Mouse (Mus musculus): ENCODE data around the gene Rgcc. TPM values are rescaled to one million over a fixed set of nuclear protein-coding genes. Genes with fewer than 3 reads are reported as not detected.

Gene Rgcc
- polyA plus RNA-seq, 1 experiment from 2014 or later = 50.1 TPM

DNA sequence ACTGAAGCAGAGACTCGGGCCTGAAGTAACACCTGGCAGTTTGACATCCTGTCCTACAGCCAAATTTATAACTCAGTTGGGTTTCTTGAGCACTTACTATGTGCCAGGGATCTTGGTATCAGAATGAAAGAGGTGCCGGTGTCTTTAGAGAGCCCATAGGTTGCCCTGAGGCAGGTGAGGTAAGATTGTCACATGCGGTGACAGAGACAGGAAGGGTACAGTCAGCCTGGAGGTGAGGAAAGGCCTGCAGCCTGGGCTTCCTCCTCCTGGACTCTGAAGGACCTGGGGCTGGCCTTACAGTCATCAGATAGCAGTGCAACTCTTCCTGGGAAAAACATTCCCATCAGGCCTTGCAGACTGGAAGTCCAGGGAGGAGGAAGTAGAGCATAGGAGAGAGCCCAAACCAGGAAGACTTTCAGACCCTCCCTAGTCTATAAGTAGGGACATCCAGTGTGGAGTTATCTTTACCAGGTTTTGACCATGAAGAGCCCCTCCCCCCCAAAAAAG, 29.2 kb downstream of the Rgcc start:
- H3K36me3 ChIP-seq (ENCODE audit: control insufficient read depth, insufficient read depth, low read length) = no peaks in the 10 kb centered on the region
- 92% methylated on average over 3 of the region's 3 CpGs for WGBS
- peaks cover 3% of the 10 kb centered on the region; the same call in 1 of the 2 replicates for H3K9me3 ChIP-seq (ENCODE audit: control insufficient read depth, low read length)
- no peaks in the 10 kb centered on the region for H3K4me1 ChIP-seq (replicated peaks; ENCODE audit: control insufficient read depth, insufficient read depth, low read length)
- H3K9ac ChIP-seq (ENCODE audit: low read length) = no peak overlapping the region
- no peak overlapping the region for H3K4me2 ChIP-seq (ENCODE audit: low read length)
- H3K4me3 ChIP-seq (ENCODE audit: low read depth, low read length) = no peak overlapping the region
- no peak for ATAC-seq (replicated peaks; ENCODE audit: low FRiP score, low TSS enrichment, low read depth)
- no peak for DNase-seq (ENCODE audit: low spot score)
- H3K27ac ChIP-seq (ENCODE audit: low read depth) = no peak overlapping the region
- H3K27me3 ChIP-seq (replicated peaks; ENCODE audit: control insufficient read depth, insufficient read depth, low read length) = no peaks in the 10 kb centered on the region

DNA sequence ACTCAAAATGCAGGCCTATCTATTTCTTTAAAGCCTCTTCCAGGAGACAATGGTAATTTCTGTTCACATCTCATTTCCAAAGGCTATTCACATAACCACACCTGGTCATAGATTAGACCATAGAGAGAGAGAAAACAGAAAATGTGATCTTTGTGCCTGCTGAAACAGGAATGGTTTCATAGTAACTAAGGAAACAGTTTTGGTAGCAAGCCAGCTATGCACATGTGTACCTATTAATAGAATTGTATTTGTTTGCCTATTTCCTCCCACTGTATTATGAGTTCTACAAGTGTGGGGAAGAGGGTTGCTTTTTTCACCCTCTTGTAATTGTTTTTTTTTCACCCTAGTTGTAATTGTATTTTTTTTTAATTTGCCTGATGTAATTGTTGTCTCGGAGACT, 31.9 kb downstream of the Rgcc start:
- Histone ChIP-seq H3K4me2 (ENCODE audit: low read length) (no peak overlapping the region), H3K27me3 (replicated peaks; ENCODE audit: control insufficient read depth, insufficient read depth, low read length) (no peaks in the 10 kb centered on the region), H3K36me3 (ENCODE audit: control insufficient read depth, insufficient read depth, low read length) (no peaks in the 10 kb centered on the region), H3K4me1 (replicated peaks; ENCODE audit: control insufficient read depth, insufficient read depth, low read length) (no peaks in the 10 kb centered on the region), H3K9me3 (ENCODE audit: control insufficient read depth, low read length) (peaks cover 3% of the 10 kb centered on the region; the same call in 1 of the 2 replicates), H3K27ac (ENCODE audit: low read depth) (no peak overlapping the region), H3K4me3 (ENCODE audit: low read depth, low read length) (no peak overlapping the region), H3K9ac (ENCODE audit: low read length) (no peak overlapping the region)
- ATAC-seq (replicated peaks; ENCODE audit: low FRiP score, low TSS enrichment, low read depth) (no peak), DNase-seq (ENCODE audit: low spot score) (no peak)
- WGBS = 82% methylated on average over 1 of the region's 1 CpGs

DNA sequence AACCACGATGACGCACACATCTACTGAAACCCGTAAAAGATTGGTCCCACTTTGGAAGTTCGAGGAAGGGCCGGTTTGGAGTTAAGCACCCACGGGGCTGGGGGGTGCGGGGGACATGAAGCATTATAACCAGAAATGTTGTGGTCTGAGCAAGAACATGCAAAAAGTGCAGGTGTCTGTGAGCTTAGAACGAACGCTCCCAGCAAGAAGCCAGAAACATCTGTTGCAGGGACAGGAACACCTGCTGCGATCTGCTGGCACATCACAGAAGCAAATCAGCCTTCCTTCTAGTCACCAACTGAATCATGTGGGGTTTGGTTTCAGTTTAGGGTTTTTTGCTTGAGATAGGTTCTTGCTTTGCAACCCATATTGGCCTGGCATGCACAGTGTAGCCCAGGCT, 33.6 kb downstream of the Rgcc start:
- Histone ChIP-seq H3K4me1 (replicated peaks; ENCODE audit: control insufficient read depth, insufficient read depth, low read length) (no peaks in the 10 kb centered on the region), H3K9me3 (ENCODE audit: control insufficient read depth, low read length) (peaks cover 3% of the 10 kb centered on the region; the same call in 1 of the 2 replicates), H3K36me3 (ENCODE audit: control insufficient read depth, insufficient read depth, low read length) (no peaks in the 10 kb centered on the region), H3K27ac (ENCODE audit: low read depth) (no peak overlapping the region), H3K27me3 (replicated peaks; ENCODE audit: control insufficient read depth, insufficient read depth, low read length) (no peaks in the 10 kb centered on the region), H3K4me2 (ENCODE audit: low read length) (no peak overlapping the region), H3K9ac (ENCODE audit: low read length) (no peak overlapping the region), H3K4me3 (ENCODE audit: low read depth, low read length) (no peak overlapping the region)
- DNase-seq (ENCODE audit: low spot score) (no peak), ATAC-seq (replicated peaks; ENCODE audit: low FRiP score, low TSS enrichment, low read depth) (no peak)
- 94% methylated on average over 10 of the region's 10 CpGs for WGBS

DNA sequence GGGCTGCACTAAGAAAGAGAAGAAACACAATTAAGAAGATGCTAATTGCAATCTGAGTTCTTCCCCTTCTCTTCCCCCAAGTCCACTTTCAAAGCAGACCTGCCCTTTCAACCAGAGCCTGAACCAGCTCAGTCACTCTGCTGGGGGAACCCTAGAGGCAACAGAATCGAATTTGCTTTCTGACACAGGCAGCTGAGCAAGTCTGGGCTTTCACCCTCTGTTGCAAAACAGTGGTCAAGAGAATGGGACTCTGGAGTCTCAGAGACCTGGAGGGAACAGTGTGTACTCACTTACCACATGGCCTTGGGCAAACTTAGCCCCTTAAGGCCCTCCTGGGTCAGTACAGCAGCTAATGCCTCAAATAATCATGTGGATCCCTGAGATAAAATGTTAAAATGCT, 34.1 kb downstream of the Rgcc start:
- Histone ChIP-seq H3K36me3 (ENCODE audit: control insufficient read depth, insufficient read depth, low read length) (no peaks in the 10 kb centered on the region), H3K27me3 (replicated peaks; ENCODE audit: control insufficient read depth, insufficient read depth, low read length) (no peaks in the 10 kb centered on the region), H3K9ac (ENCODE audit: low read length) (no peak overlapping the region), H3K9me3 (ENCODE audit: control insufficient read depth, low read length) (peaks cover 3% of the 10 kb centered on the region; the same call in 1 of the 2 replicates), H3K4me3 (ENCODE audit: low read depth, low read length) (no peak overlapping the region), H3K4me1 (replicated peaks; ENCODE audit: control insufficient read depth, insufficient read depth, low read length) (no peaks in the 10 kb centered on the region), H3K27ac (ENCODE audit: low read depth) (no peak overlapping the region), H3K4me2 (ENCODE audit: low read length) (no peak overlapping the region)
- ATAC-seq (replicated peaks; ENCODE audit: low FRiP score, low TSS enrichment, low read depth) (no peak), DNase-seq (ENCODE audit: low spot score) (no peak)
- WGBS = 60% methylated on average over 1 of the region's 1 CpGs

DNA sequence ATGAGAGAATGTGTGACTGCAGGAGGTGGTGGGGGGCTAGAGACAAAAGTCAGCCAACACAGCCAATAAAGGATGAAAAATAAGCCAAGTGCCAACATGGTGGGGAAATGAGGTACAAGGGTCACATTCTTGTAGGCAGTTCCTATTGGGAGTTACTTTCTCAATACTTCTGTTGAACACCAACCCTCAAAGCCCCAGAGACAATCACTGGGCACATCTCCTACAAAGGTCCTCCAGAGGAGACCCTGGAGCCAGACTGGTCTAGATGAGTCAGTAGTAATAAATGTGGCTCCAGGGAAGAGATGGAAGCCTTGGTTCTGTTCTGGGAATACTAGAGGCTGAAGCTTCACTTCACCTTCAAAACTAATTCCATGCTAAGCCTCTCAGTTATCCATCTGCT, 35.0 kb downstream of the Rgcc start:
- H3K4me1 ChIP-seq (replicated peaks; ENCODE audit: control insufficient read depth, insufficient read depth, low read length) = no peaks in the 10 kb centered on the region
- ATAC-seq (replicated peaks; ENCODE audit: low FRiP score, low TSS enrichment, low read depth) = no peak
- peaks cover 3% of the 10 kb centered on the region; the same call in 1 of the 2 replicates for H3K9me3 ChIP-seq (ENCODE audit: control insufficient read depth, low read length)
- DNase-seq (ENCODE audit: low spot score) = no peak
- no peaks in the 10 kb centered on the region for H3K36me3 ChIP-seq (ENCODE audit: control insufficient read depth, insufficient read depth, low read length)
- no peaks in the 10 kb centered on the region for H3K27me3 ChIP-seq (replicated peaks; ENCODE audit: control insufficient read depth, insufficient read depth, low read length)
- no peak overlapping the region for H3K4me3 ChIP-seq (ENCODE audit: low read depth, low read length)
- no peak overlapping the region for H3K27ac ChIP-seq (ENCODE audit: low read depth)
- H3K9ac ChIP-seq (ENCODE audit: low read length) = no peak overlapping the region
- H3K4me2 ChIP-seq (ENCODE audit: low read length) = no peak overlapping the region

DNA sequence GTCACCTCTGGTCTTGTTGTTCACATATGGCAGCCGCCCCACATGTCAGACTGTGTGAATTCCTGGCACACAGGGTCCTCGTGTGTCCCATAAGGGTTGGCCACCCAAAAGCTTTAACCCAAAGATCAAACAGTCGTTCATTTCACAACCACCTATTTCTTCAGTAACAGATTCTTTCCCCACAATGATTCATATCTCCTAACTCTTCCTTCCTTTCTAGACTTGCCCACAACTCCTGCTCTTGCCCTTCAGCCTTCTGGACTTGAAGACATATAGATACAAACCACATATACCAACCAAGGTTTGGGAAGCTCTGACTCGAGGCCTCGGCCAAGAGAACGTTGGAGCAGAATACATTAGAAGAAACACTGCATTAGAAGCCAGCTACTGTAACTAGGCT, 35.7 kb downstream of the Rgcc start:
- Histone ChIP-seq H3K4me3 (ENCODE audit: low read depth, low read length) (no peak overlapping the region), H3K36me3 (ENCODE audit: control insufficient read depth, insufficient read depth, low read length) (no peaks in the 10 kb centered on the region), H3K4me2 (ENCODE audit: low read length) (no peak overlapping the region), H3K9me3 (ENCODE audit: control insufficient read depth, low read length) (peaks cover 3% of the 10 kb centered on the region; the same call in 1 of the 2 replicates), H3K4me1 (replicated peaks; ENCODE audit: control insufficient read depth, insufficient read depth, low read length) (no peaks in the 10 kb centered on the region), H3K9ac (ENCODE audit: low read length) (no peak overlapping the region), H3K27ac (ENCODE audit: low read depth) (no peak overlapping the region), H3K27me3 (replicated peaks; ENCODE audit: control insufficient read depth, insufficient read depth, low read length) (no peaks in the 10 kb centered on the region)
- ATAC-seq (replicated peaks; ENCODE audit: low FRiP score, low TSS enrichment, low read depth) = no peak
- no peak for DNase-seq (ENCODE audit: low spot score)
- 89% methylated on average over 6 of the region's 6 CpGs for WGBS

DNA sequence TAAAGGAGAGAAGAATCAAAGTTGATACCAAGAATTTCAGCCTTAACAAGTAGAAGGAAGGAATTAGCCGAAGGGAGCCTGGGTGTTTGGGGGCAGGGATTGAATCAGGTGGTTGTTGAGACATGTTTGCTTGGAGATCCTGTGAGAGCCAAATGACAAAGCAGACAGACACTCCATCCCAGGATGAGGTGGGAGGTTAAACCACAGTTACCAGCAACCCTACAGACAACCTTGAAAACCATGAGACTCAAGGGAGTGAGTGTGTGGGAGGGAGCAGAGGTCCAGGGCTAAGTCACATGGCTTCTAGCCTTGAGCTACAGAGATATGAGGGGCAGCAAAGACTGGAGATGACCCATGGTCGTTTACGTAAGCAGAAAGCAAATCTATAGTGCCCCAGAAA, 38.1 kb downstream of the Rgcc start:
- no peak overlapping the region for H3K9ac ChIP-seq (ENCODE audit: low read length)
- no peaks in the 10 kb centered on the region for H3K9me3 ChIP-seq (ENCODE audit: control insufficient read depth, low read length)
- DNase-seq (ENCODE audit: low spot score) (no peak), ATAC-seq (replicated peaks; ENCODE audit: low FRiP score, low TSS enrichment, low read depth) (no peak)
- H3K27ac ChIP-seq (ENCODE audit: low read depth) = no peak overlapping the region
- H3K36me3 ChIP-seq (ENCODE audit: control insufficient read depth, insufficient read depth, low read length) = no peaks in the 10 kb centered on the region
- H3K4me1 ChIP-seq (replicated peaks; ENCODE audit: control insufficient read depth, insufficient read depth, low read length) = no peaks in the 10 kb centered on the region
- H3K27me3 ChIP-seq (replicated peaks; ENCODE audit: control insufficient read depth, insufficient read depth, low read length) = no peaks in the 10 kb centered on the region
- WGBS = 72% methylated on average over 3 of the region's 3 CpGs
- no peak overlapping the region for H3K4me2 ChIP-seq (ENCODE audit: low read length)
- no peak overlapping the region for H3K4me3 ChIP-seq (ENCODE audit: low read depth, low read length)

DNA sequence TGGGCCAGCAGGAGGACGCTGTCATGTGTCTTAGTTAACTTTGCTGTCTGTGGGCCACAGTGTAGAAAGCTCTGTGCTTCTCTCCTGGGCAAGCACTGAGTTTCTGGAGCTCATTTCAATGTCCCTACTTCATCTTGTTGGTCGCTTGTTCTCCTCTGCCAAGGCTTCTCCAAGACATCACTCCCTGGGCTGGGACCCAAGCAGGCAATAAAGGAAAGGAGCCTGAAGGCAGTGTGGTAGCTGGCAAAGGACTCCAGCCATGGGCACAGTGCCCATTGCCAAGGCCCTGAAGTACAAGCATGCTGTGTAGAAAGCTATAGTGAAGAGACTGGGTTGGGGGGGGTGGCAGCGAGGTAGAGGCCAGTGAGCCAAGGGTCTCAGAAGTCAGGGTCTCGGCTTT, 38.8 kb downstream of the Rgcc start:
- Histone ChIP-seq H3K9ac (ENCODE audit: low read length) (no peak overlapping the region), H3K4me2 (ENCODE audit: low read length) (no peak overlapping the region), H3K27me3 (replicated peaks; ENCODE audit: control insufficient read depth, insufficient read depth, low read length) (no peaks in the 10 kb centered on the region), H3K9me3 (ENCODE audit: control insufficient read depth, low read length) (no peaks in the 10 kb centered on the region), H3K27ac (ENCODE audit: low read depth) (no peak overlapping the region), H3K4me3 (ENCODE audit: low read depth, low read length) (no peak overlapping the region), H3K36me3 (ENCODE audit: control insufficient read depth, insufficient read depth, low read length) (no peaks in the 10 kb centered on the region), H3K4me1 (replicated peaks; ENCODE audit: control insufficient read depth, insufficient read depth, low read length) (0 out of 2 replicates have a peak, but pooled peaks cover 3% of the 10 kb centered on the region)
- no peak for DNase-seq (ENCODE audit: low spot score)
- ATAC-seq (replicated peaks; ENCODE audit: low FRiP score, low TSS enrichment, low read depth) = no peak
- WGBS = 92% methylated on average over 4 of the region's 4 CpGs

DNA sequence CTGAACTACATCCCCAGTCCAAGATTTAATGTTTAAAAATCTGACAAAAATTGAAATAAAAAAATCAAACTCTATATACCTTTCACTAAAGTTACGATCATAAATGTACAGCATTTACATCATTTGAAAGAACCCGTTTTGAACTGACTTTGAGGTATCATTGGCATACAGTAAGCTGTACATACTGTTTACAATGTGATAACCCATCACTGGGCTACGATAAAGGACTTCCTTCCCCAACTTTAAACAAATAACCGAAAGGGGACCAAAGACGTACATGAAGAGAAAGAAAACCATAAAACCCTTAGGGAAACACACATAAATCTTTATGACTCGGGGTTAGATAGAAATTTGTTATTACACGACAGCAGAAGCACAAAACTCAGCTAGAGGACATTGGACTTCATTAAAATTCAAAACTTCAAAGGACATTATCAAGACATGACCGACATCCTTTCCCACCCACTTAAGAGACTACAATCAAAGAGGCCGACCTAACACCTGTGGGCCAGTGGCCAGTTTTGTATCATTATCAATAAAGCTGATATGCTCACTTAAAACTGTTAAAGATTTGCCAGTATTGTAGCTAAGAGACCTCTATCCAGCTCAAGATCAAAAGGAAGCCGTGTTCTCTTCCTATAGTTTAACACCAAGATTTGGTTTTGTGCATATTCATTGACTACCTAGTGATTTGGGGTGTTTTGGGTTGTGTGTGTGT, 42.2 kb downstream of the Rgcc start:
- H3K36me3 ChIP-seq (ENCODE audit: control insufficient read depth, insufficient read depth, low read length) = no peaks in the 10 kb centered on the region
- DNase-seq (ENCODE audit: low spot score) (no peak), ATAC-seq (replicated peaks; ENCODE audit: low FRiP score, low TSS enrichment, low read depth) (no peak; the same call in 1 of the 2 replicates)
- no peaks in the 10 kb centered on the region for H3K9me3 ChIP-seq (ENCODE audit: control insufficient read depth, low read length)
- H3K27ac ChIP-seq (ENCODE audit: low read depth) = no peak overlapping the region
- H3K9ac ChIP-seq (ENCODE audit: low read length) = no peak overlapping the region
- 48% methylated on average over 10 of the region's 10 CpGs for WGBS
- H3K4me3 ChIP-seq (ENCODE audit: low read depth, low read length) = no peak overlapping the region
- 0 out of 2 replicates have a peak, but pooled peaks cover 6% of the 10 kb centered on the region for H3K4me1 ChIP-seq (replicated peaks; ENCODE audit: control insufficient read depth, insufficient read depth, low read length)
- H3K27me3 ChIP-seq (replicated peaks; ENCODE audit: control insufficient read depth, insufficient read depth, low read length) = no peaks in the 10 kb centered on the region
- no peak overlapping the region for H3K4me2 ChIP-seq (ENCODE audit: low read length)

All from intestine, embryonic 14.5 days (tissue).